Mouse (Mus musculus) CH12.LX (cell line): ENCODE data around the gene Aspscr1.

ENCODE experiments used
- CHD1 ChIP-seq: IDR thresholded peaks from 2 replicates; pipeline ENCODE4 v1.6.1; 2012; ENCODE audit warnings: low read depth, low read length, improper control_type of control experiment, inconsistent platforms
- CTCF ChIP-seq, 2 experiments: IDR thresholded peaks in 1 of 2; conservative IDR thresholded peaks in 1 of 2; 2 replicates each; pipeline ENCODE4 v1.5.1; 2011 to 2012; ENCODE audit warnings: low read depth in 2 of 2, low read length in 2 of 2, improper control_type of control experiment in 1 of 2, inconsistent platforms in 1 of 2, mild to moderate bottlenecking in 1 of 2, moderate library complexity in 1 of 2
- ELF1 ChIP-seq: IDR thresholded peaks from 2 replicates; pipeline ENCODE4 v1.6.1; 2014; ENCODE audit warnings: low read depth, mild to moderate bottlenecking, inconsistent platforms, low read length, improper control_type of control experiment
- EP300 ChIP-seq: IDR thresholded peaks from 2 replicates; pipeline ENCODE4 v1.6.1; 2011; ENCODE audit warnings: low read length, improper control_type of control experiment
- JUN ChIP-seq: IDR thresholded peaks from 2 replicates; pipeline ENCODE4 v1.6.1; 2011; ENCODE audit warnings: low read depth, mild to moderate bottlenecking, low read length, improper control_type of control experiment, moderate library complexity; ENCODE audit not compliant: insufficient read depth
- POLR2A ChIP-seq: IDR thresholded peaks from 2 replicates; pipeline ENCODE4 v1.6.1; 2011; ENCODE audit warnings: low read depth, mild to moderate bottlenecking, improper control_type of control experiment, low read length
- SIN3A ChIP-seq: IDR thresholded peaks from 2 replicates; pipeline ENCODE4 v1.6.1; 2012; ENCODE audit warnings: low read length, improper control_type of control experiment, inconsistent platforms
- TBP ChIP-seq: conservative IDR thresholded peaks from 2 replicates; pipeline ENCODE4 v1.6.1; 2011; ENCODE audit warnings: low read depth, low read length, improper control_type of control experiment
- TCF12 ChIP-seq: IDR thresholded peaks from 2 replicates; pipeline ENCODE4 v1.6.1; 2014; ENCODE audit warnings: low read depth, mild to moderate bottlenecking, inconsistent platforms, low read length, improper control_type of control experiment
- USF2 ChIP-seq: conservative IDR thresholded peaks from 2 replicates; pipeline ENCODE4 v1.6.1; 2011; ENCODE audit warnings: low read depth, low read length, improper control_type of control experiment
- ZC3H11A ChIP-seq: IDR thresholded peaks from 2 replicates; pipeline ENCODE4 v1.6.1; 2012; ENCODE audit warnings: low read depth, mild to moderate bottlenecking, inconsistent platforms, low read length, improper control_type of control experiment

DNA sequence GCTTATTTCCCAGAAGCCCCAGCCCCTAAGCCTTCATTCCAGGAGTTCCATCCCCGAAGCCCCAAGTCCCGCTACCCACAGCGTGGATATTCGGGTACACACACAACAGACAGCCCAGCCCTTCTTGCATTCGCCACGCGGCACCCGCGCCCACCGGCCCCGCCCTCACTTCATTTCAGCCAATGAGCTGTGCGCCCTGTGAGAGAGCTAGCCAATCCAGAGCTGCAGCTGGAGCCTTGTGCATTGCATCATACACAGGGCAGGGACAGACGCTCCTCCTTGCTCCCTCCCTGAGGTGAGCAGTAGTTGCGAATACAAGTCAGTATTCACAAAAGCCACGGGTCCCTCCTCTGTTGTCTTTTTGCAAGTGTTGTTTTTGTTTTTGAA is 29.2 kb upstream of the Aspscr1 start, which contains the start of gene Pycr1:
- TF ChIP-seq TBP (peak; percentile 83), ZC3H11A (no peak), CTCF (conservative IDR thresholded peaks at IDR 0.05 in 1 of 2, IDR thresholded peaks at IDR 0.05 in 1 of 2; ENCODE audit: low read depth in 2 of 2, low read length in 2 of 2) (no peak), USF2 (no peak), POLR2A (peak; percentile 90), EP300 (no peak), SIN3A (peak; percentile 95), CHD1 (no peak), TCF12 (peak; percentile 83), JUN (no peak), ELF1 (no peak)
